Mouse (Mus musculus) cerebellum, adult 8-10 months (tissue): ENCODE measurements around the gene Scaf1.

Experiments used
- DNase-seq: peaks from one replicate; pipeline ENCODE4 v3.0.0; 2022

The Scaf1 gene

DNA sequence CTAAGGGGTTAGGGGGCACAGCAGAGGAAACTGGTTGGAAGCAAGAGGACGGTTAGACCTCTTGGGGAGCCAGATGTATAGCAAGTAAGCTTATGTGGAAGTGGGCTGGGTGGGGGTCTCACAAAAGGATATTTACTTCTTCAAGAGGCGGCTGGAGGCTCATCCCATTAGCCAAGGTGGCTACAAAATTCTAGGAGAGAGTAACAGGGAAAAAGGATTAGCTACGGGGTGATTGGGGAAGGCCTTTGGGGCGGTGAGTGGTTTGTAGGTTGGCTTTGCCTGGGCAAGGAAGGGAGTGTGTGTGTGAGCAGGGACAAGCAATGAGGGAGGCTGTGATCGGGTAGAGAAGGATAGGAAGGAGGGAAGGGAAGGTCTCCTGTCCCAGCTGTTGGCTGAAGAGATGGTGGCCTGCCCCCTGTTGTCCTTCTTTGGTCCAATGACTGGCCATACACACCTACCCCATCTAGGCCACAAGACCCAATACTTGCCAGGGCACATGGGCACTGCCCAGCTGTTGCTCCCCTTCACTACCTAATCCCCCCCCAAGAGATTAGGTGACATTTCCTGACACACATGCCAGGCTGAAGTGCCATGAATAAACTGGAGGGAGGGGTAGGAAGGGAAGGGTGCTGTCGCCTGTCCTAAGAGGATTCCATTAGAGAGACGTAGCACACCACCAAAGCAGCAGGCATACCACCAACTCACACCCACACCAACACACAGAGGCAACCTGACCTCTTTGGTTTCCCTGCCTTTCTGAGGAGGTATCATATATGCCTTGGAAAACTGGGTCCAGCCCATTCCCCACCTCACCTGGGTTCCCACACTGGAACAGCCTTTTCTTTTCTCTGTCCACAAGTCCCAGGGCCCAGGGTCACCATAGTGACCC lies 32.0 kb downstream of the Scaf1 start:
- no peak for DNase-seq

DNA sequence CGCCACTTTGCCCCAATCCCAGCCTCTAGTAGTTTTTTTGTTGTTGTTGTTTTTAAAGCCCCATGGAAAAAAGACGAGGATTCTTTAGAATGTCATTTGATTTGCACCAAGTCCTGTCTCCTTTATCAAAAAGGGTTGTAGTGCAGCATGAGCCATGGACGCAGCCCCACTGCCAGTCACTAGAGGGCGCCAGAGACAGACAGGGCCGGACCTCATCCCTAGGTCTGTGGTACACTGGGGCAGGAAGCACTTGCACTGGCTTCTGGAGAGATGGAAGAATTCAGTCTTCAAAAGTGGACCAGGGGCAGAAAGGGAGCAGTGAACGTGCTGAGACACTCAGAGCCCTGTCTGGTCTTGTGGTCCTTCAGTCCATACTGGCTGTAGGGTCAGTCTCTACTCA lies 33.1 kb downstream of the Scaf1 start:
- DNase-seq = peak; percentile 84

DNA sequence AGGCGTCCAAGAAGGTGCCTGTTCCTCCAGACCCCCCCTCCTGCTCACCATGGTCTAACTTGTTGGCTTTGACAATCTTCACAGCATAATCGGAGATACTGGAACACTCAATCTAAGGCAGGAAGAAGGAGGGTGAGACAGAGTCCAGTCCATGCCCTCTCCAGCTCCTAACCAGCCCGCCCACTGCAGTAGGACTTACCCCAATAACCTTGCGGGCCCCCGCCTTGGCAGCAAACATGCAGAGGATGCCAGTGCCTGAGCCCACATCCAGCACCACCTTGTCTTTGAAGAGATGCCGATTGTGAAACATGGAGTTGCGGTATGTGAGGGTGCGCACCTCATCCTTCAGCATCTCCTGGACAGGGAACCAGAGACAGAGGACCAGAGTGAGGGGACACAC lies 34.6 kb downstream of the Scaf1 start:
- DNase-seq = no peak

DNA sequence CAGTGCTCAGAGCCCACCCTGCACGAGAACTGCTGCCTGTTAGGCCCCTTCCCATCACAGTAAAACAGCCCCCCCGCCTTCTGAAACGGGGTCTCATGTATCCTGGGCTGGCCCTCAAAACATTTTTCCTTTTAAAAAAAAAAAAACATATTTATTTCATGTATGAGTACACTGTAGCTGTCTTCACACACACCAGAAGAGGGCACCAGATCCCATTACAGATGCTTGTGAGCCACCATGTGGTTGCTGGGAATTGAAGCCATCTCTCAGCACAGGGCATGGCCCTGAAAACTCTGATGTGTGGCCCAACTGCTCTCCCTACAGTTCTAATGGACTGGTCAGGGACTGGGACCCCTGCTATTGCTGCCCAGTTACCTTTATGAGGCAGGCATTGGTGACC lies 37.9 kb downstream of the Scaf1 start:
- DNase-seq = no peak

DNA sequence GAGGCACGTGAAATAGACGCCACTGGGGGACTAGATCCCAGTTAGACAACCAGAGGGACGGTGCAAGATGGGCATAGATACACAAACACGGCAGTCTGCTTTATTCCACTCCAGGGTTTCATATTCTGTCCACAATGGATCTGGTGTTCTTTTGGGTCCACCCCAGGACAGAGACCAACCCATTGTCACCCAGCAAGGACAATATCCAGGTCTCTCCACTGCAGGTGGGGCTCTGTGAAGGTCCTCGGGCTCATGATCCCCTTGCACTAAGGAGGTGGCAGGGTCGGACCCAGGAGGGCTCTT lies 41.1 kb downstream of the Scaf1 start:
- no peak for DNase-seq

DNA sequence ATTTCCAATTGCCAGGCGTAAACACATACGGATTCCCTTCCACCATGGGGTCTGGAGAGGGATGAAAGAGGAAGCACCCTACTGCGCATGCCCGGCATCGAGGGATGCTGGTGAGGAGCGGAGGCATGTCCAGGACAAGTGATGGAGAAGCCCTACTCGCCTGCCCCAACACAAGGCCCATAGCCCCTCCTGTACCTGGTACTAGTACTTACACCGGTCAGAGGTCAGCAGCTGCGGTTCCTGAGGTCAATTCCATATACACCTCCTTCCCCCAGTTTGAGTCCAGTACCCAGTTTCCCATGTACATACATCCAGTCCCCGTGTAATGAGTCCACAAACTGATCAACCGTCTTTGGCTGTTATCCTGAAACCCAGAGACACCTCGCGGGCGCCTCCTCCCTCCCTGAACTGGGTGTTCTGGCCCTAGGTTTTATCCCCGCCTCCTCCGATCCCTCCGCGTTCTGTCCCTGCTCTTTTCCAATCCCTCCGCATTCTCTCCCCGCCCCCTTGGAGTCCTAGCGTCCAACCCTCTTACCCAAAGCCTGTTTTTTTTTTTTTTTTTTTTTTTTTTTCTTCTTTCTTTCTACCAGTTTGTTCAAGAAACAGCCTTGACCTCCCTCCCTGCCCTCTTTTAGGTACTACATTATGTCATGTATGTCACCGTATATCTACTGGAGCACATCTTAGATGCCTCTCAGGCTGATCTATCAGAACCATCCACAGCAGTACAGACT lies 41.6 kb downstream of the Scaf1 start, which contains the start of gene Cpt1c:
Cpt1c (minus strand) TSS at position 469 of the 734 bp plus-strand sequence.
- peak; percentile 88 for DNase-seq

DNA sequence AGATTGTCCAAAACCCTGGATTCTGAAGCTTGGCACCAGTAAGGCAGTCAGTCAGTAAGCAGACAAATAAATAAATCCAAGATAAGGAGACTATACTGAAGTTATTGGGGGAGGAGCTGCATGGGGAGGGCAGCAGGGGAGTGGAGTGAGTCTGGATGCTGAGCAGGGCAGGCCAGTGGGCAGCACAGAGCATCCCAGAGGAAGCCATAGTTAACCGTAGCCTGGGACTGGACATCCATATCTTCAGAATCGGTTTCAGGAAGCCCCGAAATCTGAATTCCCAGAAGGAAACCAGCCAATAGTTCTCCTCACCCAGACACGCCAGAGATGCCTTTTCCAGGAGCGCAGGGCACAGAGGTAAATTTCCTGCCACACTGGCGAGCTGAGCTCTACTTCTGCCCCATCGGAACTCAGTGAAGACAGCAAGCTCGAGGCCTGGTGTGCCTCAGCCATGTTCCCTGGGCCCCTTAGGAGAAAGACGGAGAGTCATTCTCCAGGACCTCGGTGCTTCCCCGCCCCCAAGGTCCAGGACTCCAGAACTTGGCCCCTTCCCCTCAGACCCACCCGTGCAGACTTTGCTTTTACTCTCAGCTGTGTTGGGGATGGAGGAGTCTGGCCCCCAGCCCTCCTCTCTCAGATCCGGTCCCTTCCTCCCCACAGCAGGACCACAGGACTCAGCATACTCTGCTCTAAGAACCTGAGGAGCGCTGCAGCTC lies 42.6 kb downstream of the Scaf1 start:
- no peak for DNase-seq

DNA sequence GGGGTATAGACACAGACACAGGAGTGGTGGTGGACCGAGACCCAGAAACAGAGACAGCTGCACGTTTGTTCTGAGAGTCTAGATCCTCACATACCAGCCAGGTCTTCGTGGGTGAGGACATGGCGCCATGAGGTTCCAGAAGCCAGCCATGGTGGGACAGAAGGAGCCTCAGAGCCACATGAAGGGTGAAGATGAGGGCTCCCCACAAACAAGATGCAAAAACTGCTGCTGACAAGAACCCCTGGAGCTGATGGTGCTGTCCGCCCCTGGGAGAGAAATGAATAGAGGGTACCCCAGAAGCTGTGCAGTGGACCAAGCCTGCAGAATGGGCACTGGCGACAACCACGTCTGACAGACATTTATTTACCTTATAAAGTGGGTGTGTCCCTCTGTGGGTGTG lies 45.0 kb downstream of the Scaf1 start:
- DNase-seq = no peak

DNA sequence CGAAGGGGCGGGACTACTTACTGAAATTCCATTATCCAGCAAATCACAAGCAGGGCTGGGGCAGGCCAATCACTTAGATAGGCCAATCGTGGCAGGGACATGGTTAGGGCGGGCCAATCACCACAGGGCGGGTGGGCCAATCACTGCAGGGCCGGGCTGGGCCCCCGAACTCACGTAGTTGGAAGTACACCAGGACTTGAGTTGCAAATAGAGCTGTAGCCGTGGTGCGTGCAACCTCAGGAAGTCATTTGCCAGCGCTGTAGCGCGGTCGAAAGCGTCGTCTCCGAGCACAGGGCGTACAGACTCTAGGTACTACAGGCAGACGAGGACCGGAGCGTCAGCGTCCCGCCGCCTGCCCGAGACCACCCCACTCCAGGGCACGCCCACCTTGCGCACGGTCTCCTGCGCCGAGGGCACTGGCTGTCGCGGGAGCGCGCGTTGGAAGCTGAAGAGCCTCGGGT lies 45.9 kb downstream of the Scaf1 start:
- peak; percentile 76 for DNase-seq

DNA sequence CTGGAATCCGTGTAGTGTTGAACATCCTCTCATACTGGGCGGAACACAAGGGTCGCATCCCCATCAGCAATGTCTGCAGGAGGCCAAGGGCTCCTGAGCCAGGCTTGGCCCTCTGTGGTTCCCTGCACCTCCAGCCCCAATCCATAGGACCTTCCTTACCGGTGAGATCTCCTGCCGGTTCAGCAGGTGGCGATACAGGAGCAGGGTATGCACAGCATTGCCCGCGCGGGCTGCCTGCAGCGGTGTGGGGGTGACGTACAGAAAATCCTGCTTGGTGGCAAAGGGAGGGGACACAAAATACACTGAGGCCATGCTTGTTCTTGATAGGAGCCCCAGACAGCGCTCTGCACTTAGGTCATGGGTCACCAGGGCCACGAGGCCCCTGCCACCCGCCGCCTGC lies 49.5 kb downstream of the Scaf1 start:
- DNase-seq = peak; percentile 7

DNA sequence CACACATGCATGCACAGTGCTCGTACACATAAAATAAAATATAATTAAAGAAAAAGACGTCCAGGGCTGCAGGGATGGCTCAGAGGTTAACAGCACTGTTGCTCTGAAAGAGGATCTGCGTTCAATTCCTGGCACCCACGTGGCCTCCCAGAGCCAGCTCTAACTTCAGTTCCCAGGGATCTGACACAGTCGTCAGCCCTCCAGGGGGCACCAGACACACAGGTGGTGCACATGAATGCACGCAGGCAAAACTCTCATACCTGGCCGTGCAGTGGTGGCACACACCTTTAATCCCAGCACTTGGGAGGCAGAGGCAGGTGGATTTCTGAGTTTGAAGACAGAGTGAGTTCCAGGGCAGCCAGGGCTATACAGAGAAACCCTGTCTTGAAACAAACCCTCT lies 50.2 kb downstream of the Scaf1 start:
- DNase-seq = peak; percentile 8

DNA sequence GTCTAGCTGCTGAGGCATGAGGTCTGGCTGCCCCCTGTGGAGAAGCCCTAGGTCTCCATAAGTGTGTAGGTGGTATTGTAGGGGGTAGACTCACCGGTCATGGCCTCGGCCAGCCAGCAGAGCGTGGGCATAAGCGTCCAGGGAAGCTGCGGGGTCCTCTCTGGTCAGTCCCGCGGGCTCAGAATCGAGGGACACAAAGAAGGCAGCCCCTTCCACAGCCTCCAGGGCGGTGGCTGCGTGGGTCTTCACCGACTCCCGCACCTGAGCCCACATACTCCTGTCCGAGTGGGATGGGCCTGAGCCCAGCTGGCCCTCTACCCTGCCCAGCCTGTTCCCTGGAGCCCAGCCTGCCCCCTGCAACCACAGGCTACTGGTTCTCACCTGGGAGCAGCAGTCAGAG lies 51.2 kb downstream of the Scaf1 start:
- DNase-seq = peak; percentile 10

DNA sequence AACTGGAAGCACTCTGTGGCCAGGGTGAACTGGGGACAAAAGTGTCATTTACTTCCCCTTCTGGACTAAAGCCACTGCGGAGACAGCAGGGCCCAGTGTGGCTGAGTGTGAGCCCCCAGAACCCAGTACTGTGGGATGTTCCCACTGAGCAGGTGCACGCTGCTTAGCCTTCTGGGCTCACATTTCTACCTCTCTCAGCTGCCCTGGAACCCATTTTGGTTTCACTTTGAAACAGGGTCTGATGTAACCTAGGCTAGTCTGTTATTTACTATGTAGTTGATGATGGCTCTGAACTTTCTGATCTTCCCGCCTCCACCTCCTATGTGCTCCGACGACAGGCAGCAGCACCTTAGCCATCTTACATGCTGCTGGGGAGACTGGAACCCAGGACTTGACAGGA lies 53.3 kb downstream of the Scaf1 start:
- DNase-seq = no peak

DNA sequence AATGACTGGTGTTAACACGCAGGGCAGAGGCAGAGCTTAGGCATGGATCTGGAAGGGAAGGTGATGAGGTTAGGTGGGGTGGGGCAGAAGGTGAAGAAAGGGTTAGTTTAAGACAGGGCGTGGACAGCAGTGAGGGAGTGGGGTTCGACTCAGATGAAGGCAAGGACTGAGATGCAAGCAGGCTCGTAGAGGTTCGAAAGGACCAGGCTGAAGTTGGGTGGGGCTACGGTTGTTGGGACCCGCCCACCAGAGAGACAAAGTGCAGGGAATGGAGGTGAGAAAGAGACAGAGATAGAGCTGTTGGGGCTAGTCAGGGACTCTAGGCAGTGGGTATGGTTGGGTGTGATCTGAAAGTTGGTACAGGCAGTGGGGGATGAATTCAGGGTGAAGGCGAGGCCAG lies 53.8 kb downstream of the Scaf1 start:
- no peak for DNase-seq

DNA sequence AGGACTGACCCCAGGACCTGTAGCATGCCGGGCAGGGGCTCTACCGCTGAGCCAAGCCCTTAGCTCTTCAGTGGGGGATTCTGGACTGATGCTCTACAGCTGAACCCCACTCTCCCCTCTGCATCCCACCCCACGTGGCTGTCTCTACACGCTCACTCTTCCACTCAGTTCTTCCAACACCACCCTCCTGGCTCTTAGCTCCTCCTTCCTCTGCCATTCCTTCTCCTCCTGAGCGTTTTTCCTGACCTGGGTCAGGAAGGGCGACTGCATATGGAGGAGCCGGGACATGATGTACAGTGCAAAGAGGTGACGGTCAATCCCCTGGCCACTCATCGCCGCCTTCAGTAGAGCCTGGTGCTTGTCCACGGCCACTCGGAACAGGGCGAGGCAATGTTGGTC lies 55.7 kb downstream of the Scaf1 start:
- no peak for DNase-seq

DNA sequence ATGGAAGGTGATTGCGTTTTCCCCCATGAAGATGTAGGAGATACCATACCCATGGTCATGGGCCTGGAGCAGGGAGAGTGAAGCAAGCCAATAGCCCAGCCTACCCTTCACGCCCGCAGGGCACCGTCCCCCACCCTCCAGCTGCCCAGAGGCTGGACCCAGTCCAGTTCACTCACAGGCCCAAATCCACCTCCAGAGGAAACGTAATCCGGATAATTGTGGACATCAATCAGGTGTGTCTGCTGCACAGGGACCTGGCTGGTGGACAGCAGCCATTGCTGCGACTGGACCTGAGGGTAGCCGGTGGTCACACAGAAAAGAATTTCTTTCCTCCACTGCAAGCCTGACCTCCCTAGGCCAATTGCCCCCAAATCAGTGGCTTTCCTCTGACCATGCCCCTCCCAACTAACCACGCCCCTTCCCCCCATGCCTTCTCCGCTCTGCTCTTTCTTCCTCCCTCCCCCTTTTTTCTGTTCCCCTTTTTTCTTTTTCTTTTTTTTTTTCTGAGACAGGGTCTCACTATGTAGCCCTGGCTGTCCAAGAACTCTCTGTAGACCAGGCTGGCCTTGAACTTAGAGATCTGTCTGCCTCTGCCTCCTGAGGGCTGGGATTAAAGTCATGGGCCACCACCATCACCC lies 56.2 kb downstream of the Scaf1 start:
- DNase-seq = no peak

DNA sequence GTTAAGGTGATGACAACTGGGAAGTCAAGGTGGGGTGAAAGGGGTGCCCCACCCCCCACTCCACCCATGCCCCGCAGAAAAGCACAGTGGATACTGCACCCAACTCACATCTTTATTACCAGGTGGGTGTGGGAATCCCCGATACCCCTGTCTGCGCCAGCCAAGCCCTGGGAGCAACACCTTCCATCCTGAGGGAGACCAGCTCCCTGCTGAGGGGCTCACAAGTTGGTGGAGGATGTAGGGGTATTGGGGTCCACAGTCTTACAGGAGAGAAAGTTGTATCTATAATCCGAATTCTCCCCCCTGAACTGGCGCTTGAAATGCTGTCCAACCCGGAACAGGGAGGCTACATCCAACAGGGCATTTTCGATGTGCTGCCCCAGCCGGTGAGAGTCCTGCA lies 56.9 kb downstream of the Scaf1 start:
- DNase-seq = no peak

DNA sequence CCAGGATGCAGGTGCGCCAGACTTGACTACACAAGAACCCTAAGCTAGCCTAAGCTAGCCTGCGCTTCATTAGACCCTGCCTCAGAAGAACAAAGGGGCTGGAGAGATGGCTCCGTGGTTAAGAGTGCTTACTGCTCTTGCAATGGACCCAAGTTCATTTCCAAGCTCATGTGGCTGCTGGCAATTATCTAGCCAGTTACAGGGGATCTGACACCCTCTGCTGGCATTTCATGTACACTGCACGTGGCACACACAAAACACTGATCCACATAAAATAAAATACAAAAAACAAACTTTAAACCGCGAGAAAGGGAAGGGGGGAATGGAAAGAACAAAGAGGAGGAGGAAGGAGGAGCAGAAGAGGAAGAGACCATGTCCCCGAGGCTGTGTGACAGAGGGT lies 58.0 kb downstream of the Scaf1 start:
- no peak for DNase-seq

DNA sequence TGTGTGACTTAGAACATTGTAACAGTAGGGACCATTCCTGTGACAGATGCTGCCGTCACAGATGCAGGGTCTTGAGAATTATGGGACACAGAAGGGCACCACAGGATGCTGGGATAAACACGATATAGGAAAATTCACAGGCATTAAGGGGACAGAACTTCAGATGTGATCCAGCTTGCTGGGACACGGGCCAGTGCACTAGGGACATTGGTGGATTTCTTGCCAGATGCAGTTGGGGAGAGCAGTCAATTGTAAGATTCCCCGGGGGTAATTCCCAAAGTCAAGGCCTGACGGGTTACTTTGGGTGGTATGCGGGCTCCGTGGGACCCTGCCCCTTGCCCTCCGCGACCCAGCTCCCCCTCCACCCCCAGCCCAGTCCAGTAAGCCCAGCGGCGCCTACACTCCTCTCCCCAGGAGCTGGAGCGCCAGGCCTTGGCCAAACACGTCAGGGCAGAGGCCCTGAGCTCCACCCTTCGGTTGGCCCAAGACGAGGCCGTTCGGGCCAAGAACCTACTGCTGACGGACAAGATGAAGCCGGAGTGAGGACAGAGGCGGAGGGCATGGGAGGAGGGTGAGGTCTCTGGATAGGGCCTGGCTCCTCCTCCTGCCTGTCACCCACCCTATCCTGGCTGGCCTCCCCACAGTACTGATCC lies 58.9 kb downstream of the Scaf1 start:
- DNase-seq = no peak

DNA sequence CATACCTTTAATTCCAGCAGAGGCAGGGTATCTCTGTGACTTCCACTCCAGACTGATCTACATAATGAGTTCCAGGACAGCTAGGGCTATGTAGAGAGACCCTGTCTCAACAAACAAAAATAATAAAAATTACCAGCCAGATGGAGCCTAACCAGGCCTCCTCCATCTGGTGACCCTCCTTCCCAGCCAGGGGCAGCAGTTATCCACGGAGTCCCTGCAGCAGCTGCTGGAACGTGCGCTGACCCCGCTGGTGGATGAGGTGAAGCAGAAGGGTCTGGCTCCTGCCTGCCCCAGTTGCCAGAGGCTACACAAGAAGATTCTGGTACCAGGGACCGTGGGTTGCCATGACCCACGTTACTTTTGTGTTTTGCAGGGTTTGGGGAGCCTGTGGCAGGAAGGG lies 59.9 kb downstream of the Scaf1 start:
- DNase-seq = no peak

DNA sequence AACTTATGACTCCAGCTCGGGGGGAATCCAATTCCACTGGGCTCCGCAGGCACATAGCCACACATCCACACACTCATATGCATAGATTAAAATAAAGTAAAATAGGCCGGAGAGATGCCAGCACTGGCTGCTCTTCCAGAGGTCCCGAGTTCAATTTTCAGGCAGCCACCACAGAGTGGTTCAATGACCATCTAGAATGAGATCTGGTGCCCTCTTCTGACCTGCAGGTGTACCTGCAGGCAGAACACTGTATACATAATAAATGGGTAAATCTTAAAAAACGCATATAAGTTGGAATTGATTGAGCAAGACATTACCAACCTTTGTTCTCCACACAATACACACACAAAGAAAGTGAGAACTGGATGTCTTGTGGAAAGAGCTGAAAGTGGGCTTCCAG lies 60.5 kb downstream of the Scaf1 start:
- no peak for DNase-seq

DNA sequence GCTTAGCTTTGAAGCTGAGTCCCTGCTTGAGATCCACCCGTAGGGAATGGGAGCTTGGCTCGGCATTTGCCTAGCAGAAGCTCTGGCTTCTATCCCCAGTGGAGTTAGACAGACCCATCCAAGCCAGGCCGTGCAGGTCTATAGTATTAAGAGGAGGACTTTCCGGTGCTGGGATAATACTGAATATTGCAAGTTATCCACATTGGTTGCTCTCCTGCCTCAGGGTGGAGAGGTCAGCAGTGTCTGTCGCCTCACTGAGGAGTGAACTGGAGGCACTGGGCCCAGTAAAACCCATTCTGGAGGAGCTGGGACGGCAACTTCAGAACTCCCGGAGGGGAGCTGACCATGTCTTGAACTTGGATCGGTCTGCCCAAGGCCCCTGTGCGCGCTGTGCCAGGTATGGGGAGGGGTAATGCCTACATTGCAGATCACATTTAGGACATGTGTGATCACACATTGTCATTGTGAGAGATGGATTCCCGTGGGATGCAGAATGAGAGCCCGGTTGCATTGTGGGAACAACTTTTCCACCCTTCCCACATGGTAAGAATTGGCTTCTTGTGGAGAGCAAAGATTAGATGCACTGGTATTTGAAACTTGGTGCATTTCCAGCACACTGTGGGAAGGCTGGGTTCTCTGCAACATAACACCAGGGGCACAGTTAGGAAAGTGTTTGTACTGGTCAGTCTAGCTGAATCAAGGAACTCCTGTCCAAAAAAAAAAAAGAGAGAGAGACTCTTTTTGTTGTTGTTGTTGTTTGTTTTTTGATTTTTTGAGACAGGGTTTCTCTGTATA lies 61.9 kb downstream of the Scaf1 start:
- DNase-seq = no peak
